Mouse (Mus musculus): ENCODE results near the gene Arid1b. TPM values are rescaled to one million over a fixed set of nuclear protein-coding genes. Genes with fewer than 3 reads are reported as not detected.
A peak's percentile ranks its signal among the peaks of the same experiment; 100 is the strongest.

The Arid1b gene
- polyA plus RNA-seq, 1 experiment from 2014 or later: 5.8 TPM

GRCm38 (mm10) chr17:5065270-5065669 lies 71.1 kb downstream of the Arid1b start:
- H3K9me3 ChIP-seq (ENCODE audit: control insufficient read depth, low read length): no peaks in the 10 kb centered on the region
- WGBS: 73% methylated on average over 6 of the region's 6 CpGs
- peaks cover 24% of the 10 kb centered on the region for H3K4me1 ChIP-seq (ENCODE audit: control insufficient read depth, insufficient read depth, low read length)
- no peak overlapping the region for H3K27ac ChIP-seq (ENCODE audit: low read length)
- H3K9ac ChIP-seq (ENCODE audit: low read depth, low read length): no peak overlapping the region
- ATAC-seq: 0 out of 2 replicates have a peak, but pooled peaks have one; percentile 27
- H3K36me3 ChIP-seq (ENCODE audit: control insufficient read depth, insufficient read depth, low read length): no peaks in the 10 kb centered on the region
- H3K4me2 ChIP-seq (ENCODE audit: low read depth, low read length): no peak overlapping the region
- H3K4me3 ChIP-seq (ENCODE audit: low read length): no peak overlapping the region
- H3K27me3 ChIP-seq (replicated peaks; ENCODE audit: control insufficient read depth, insufficient read depth, low read length): no peaks in the 10 kb centered on the region

GRCm38 (mm10) chr17:5066835-5067234 lies 72.7 kb downstream of the Arid1b start:
- no peak overlapping the region for H3K4me2 ChIP-seq (ENCODE audit: low read depth, low read length)
- 85% methylated on average over 8 of the region's 8 CpGs for WGBS
- H3K27me3 ChIP-seq (replicated peaks; ENCODE audit: control insufficient read depth, insufficient read depth, low read length): no peaks in the 10 kb centered on the region
- H3K36me3 ChIP-seq (ENCODE audit: control insufficient read depth, insufficient read depth, low read length): no peaks in the 10 kb centered on the region
- ATAC-seq: no peak
- H3K4me3 ChIP-seq (ENCODE audit: low read length): no peak overlapping the region
- H3K27ac ChIP-seq (ENCODE audit: low read length): no peak overlapping the region
- no peak overlapping the region for H3K9ac ChIP-seq (ENCODE audit: low read depth, low read length)
- H3K9me3 ChIP-seq (ENCODE audit: control insufficient read depth, low read length): no peaks in the 10 kb centered on the region
- H3K4me1 ChIP-seq (ENCODE audit: control insufficient read depth, insufficient read depth, low read length): peaks cover 16% of the 10 kb centered on the region; the same call in 1 of the 2 replicates

- Histone ChIP-seq H3K4me2 (ENCODE audit: low read depth, low read length) (no peak overlapping the region), H3K27ac (ENCODE audit: low read length) (no peak overlapping the region)
- WGBS: 59% methylated on average over 4 of the region's 4 CpGs
These were observed 73.1 kb downstream of the Arid1b start for GRCm38 (mm10) chr17:5067264-5067663.

GRCm38 (mm10) chr17:5070399-5070798 lies 76.3 kb downstream of the Arid1b start:
- no peak overlapping the region for H3K4me3 ChIP-seq (ENCODE audit: low read length)
- H3K9me3 ChIP-seq (ENCODE audit: control insufficient read depth, low read length): no peaks in the 10 kb centered on the region
- H3K36me3 ChIP-seq (ENCODE audit: control insufficient read depth, insufficient read depth, low read length): no peaks in the 10 kb centered on the region
- H3K9ac ChIP-seq (ENCODE audit: low read depth, low read length): no peak overlapping the region
- H3K4me1 ChIP-seq (ENCODE audit: control insufficient read depth, insufficient read depth, low read length): peaks cover 14% of the 10 kb centered on the region; the same call in 1 of the 2 replicates
- ATAC-seq: no peak
- no peak overlapping the region for H3K4me2 ChIP-seq (ENCODE audit: low read depth, low read length)
- H3K27ac ChIP-seq (ENCODE audit: low read length): no peak overlapping the region
- WGBS: 65% methylated on average over 3 of the region's 3 CpGs
- no peaks in the 10 kb centered on the region for H3K27me3 ChIP-seq (replicated peaks; ENCODE audit: control insufficient read depth, insufficient read depth, low read length)

More at GRCm38 (mm10) chr17:5067264-5067663, 73.1 kb downstream of the Arid1b start:
- H3K9ac ChIP-seq (ENCODE audit: low read depth, low read length): no peak overlapping the region
- H3K36me3 ChIP-seq (ENCODE audit: control insufficient read depth, insufficient read depth, low read length): no peaks in the 10 kb centered on the region
- H3K27me3 ChIP-seq (replicated peaks; ENCODE audit: control insufficient read depth, insufficient read depth, low read length): no peaks in the 10 kb centered on the region
- no peak overlapping the region for H3K4me3 ChIP-seq (ENCODE audit: low read length)
- H3K9me3 ChIP-seq (ENCODE audit: control insufficient read depth, low read length): no peaks in the 10 kb centered on the region
- no peak for ATAC-seq
- H3K4me1 ChIP-seq (ENCODE audit: control insufficient read depth, insufficient read depth, low read length): peaks cover 16% of the 10 kb centered on the region; the same call in 1 of the 2 replicates

GRCm38 (mm10) chr17:5072539-5072938 lies 78.4 kb downstream of the Arid1b start:
- Histone ChIP-seq H3K9ac (ENCODE audit: low read depth, low read length) (no peak overlapping the region), H3K4me1 (ENCODE audit: control insufficient read depth, insufficient read depth, low read length) (peaks cover 11% of the 10 kb centered on the region; the same call in 1 of the 2 replicates), H3K9me3 (ENCODE audit: control insufficient read depth, low read length) (no peaks in the 10 kb centered on the region), H3K4me3 (ENCODE audit: low read length) (no peak overlapping the region), H3K4me2 (ENCODE audit: low read depth, low read length) (no peak overlapping the region), H3K27ac (ENCODE audit: low read length) (no peak overlapping the region), H3K36me3 (ENCODE audit: control insufficient read depth, insufficient read depth, low read length) (no peaks in the 10 kb centered on the region), H3K27me3 (replicated peaks; ENCODE audit: control insufficient read depth, insufficient read depth, low read length) (no peaks in the 10 kb centered on the region)
- no peak for ATAC-seq
- 62% methylated on average over 4 of the region's 4 CpGs for WGBS

DNA sequence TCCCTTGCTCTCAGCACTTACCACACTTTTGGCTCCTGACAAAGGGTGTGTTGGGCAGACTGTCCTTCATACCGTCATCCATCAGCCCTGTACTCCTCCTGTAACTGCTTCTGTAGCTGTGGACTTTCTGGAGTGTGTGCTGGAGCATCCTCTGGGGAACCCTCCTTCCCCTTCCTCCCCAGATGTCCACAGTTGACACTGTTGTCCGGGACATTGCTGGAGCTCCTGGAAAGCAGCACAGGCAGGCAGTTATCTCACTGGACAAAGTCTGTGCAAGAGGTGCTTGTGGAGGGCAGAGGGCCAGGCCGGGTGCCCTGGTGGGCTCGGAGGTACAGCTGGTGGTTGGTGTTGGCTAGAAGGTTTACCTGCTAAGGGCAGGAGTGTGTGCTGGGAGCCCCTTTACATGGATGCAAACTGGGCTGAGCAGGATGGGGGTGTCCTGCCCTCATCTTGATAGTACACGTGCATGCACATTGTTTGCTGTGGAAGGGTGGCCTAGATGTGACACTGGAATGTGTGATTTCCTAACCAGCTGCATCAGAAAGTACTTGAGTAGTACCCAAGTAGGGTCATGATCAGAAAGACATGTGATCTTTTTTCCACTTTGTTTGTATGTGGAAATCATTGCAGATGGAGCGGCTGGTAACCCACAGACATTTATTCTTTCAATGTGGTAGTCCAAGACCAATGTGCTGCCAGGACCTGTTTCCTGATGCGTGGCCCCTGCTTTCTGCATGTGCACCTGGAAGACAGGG lies 80.8 kb downstream of the Arid1b start:
- H3K4me2 ChIP-seq (ENCODE audit: low read depth, low read length): no peak overlapping the region
- H3K27me3 ChIP-seq (replicated peaks; ENCODE audit: control insufficient read depth, insufficient read depth, low read length): no peaks in the 10 kb centered on the region
- no peak overlapping the region for H3K27ac ChIP-seq (ENCODE audit: low read length)
- H3K9ac ChIP-seq (ENCODE audit: low read depth, low read length): no peak overlapping the region
- H3K36me3 ChIP-seq (ENCODE audit: control insufficient read depth, insufficient read depth, low read length): no peaks in the 10 kb centered on the region
- peaks cover 17% of the 10 kb centered on the region for H3K4me1 ChIP-seq (ENCODE audit: control insufficient read depth, insufficient read depth, low read length)
- H3K9me3 ChIP-seq (ENCODE audit: control insufficient read depth, low read length): no peaks in the 10 kb centered on the region
- no peak overlapping the region for H3K4me3 ChIP-seq (ENCODE audit: low read length)
- WGBS: 73% methylated on average over 7 of the region's 7 CpGs
- ATAC-seq: no peak

GRCm38 (mm10) chr17:5077996-5078395 lies 83.9 kb downstream of the Arid1b start:
- no peaks in the 10 kb centered on the region for H3K36me3 ChIP-seq (ENCODE audit: control insufficient read depth, insufficient read depth, low read length)
- 51% methylated on average over 9 of the region's 9 CpGs for WGBS
- no peak for ATAC-seq

GRCm38 (mm10) chr17:5078576-5078975 lies 84.4 kb downstream of the Arid1b start:
- Histone ChIP-seq H3K36me3 (ENCODE audit: control insufficient read depth, insufficient read depth, low read length) (no peaks in the 10 kb centered on the region), H3K4me2 (ENCODE audit: low read depth, low read length) (no peak overlapping the region), H3K27ac (ENCODE audit: low read length) (no peak overlapping the region), H3K9me3 (ENCODE audit: control insufficient read depth, low read length) (no peaks in the 10 kb centered on the region), H3K4me3 (ENCODE audit: low read length) (no peak overlapping the region), H3K27me3 (replicated peaks; ENCODE audit: control insufficient read depth, insufficient read depth, low read length) (no peaks in the 10 kb centered on the region), H3K4me1 (ENCODE audit: control insufficient read depth, insufficient read depth, low read length) (peaks cover 50% of the 10 kb centered on the region), H3K9ac (ENCODE audit: low read depth, low read length) (no peak overlapping the region)
- WGBS: 68% methylated on average over 5 of the region's 5 CpGs
- ATAC-seq: no peak

More at GRCm38 (mm10) chr17:5077996-5078395, 83.9 kb downstream of the Arid1b start:
- no peak overlapping the region for H3K4me3 ChIP-seq (ENCODE audit: low read length)
- no peak overlapping the region for H3K4me2 ChIP-seq (ENCODE audit: low read depth, low read length)
- no peak overlapping the region for H3K9ac ChIP-seq (ENCODE audit: low read depth, low read length)
- no peaks in the 10 kb centered on the region for H3K9me3 ChIP-seq (ENCODE audit: control insufficient read depth, low read length)
- no peaks in the 10 kb centered on the region for H3K27me3 ChIP-seq (replicated peaks; ENCODE audit: control insufficient read depth, insufficient read depth, low read length)
- H3K4me1 ChIP-seq (ENCODE audit: control insufficient read depth, insufficient read depth, low read length): peaks cover 44% of the 10 kb centered on the region
- no peak overlapping the region for H3K27ac ChIP-seq (ENCODE audit: low read length)

- Histone ChIP-seq H3K4me3 (ENCODE audit: low read length) (no peak overlapping the region), H3K27ac (ENCODE audit: low read length) (no peak overlapping the region), H3K36me3 (ENCODE audit: control insufficient read depth, insufficient read depth, low read length) (no peaks in the 10 kb centered on the region), H3K27me3 (replicated peaks; ENCODE audit: control insufficient read depth, insufficient read depth, low read length) (no peaks in the 10 kb centered on the region), H3K9me3 (ENCODE audit: control insufficient read depth, low read length) (no peaks in the 10 kb centered on the region), H3K4me2 (ENCODE audit: low read depth, low read length) (no peak overlapping the region), H3K4me1 (ENCODE audit: control insufficient read depth, insufficient read depth, low read length) (peaks cover 66% of the 10 kb centered on the region), H3K9ac (ENCODE audit: low read depth, low read length) (no peak overlapping the region)
- WGBS: 45% methylated on average over 12 of the region's 12 CpGs
- ATAC-seq: peak; percentile 19; the same call in 1 of the 2 replicates
These were observed 86.8 kb downstream of the Arid1b start for GRCm38 (mm10) chr17:5080884-5081419.

Measured in intestine, embryonic 16.5 days (tissue).